Mouse (Mus musculus) myocyte (in vitro differentiated cells): ENCODE data around the gene Ccdc182.

ENCODE experiments used
- CEBPB ChIP-seq: IDR thresholded peaks from 2 replicates; pipeline ENCODE4 v1.6.1; 2011; ENCODE audit warnings: mild to moderate bottlenecking, moderate library complexity; ENCODE audit not compliant: poor library complexity, insufficient read depth, severe bottlenecking
- MAX ChIP-seq: IDR thresholded peaks from one replicate; pipeline ENCODE4 v1.6.1; 2011; ENCODE audit warnings: low read depth, mild to moderate bottlenecking, control low read depth
- MYOD1 ChIP-seq, 3 experiments: IDR thresholded peaks; one replicate each; pipeline ENCODE4 v1.6.1; 2011; ENCODE audit warnings: control low read depth in 2 of 3, low read depth in 2 of 3, mild to moderate bottlenecking in 2 of 3, moderate library complexity in 1 of 3; ENCODE audit not compliant: insufficient read length in 2 of 3, control insufficient read depth in 1 of 3
- POLR2A ChIP-seq: IDR thresholded peaks from one replicate; pipeline ENCODE4 v1.6.1; 2011; ENCODE audit warnings: low read depth, mild to moderate bottlenecking, control low read depth, moderate library complexity; ENCODE audit not compliant: insufficient read length
- POLR2AphosphoS2 ChIP-seq: IDR thresholded peaks from one replicate; pipeline ENCODE4 v1.6.1; 2011; ENCODE audit warnings: low read depth, control low read depth; ENCODE audit not compliant: insufficient read length
- TCF12 ChIP-seq: IDR thresholded peaks from one replicate; pipeline ENCODE4 v1.6.1; 2011; ENCODE audit warnings: mild to moderate bottlenecking, control low read depth; ENCODE audit not compliant: poor library complexity, insufficient read depth, severe bottlenecking
- USF1 ChIP-seq: IDR thresholded peaks from one replicate; pipeline ENCODE4 v1.6.1; 2011; ENCODE audit warnings: low read depth, mild to moderate bottlenecking, control low read depth, moderate library complexity

- TF ChIP-seq POLR2A (no peak), MAX (no peak), USF1 (no peak), CEBPB (no peak), TCF12 (no peak), POLR2AphosphoS2 (no peak), MYOD1 (IDR thresholded peaks at IDR 0.05; ENCODE audit: control insufficient read depth in 1 of 3, insufficient read length in 2 of 3, low read depth in 2 of 3) (no peak)
These were observed 12.3 kb upstream of the Ccdc182 start for GRCm38 (mm10) chr11:88281428-88282119.
